Mouse (Mus musculus) erythroid progenitor cell, adult 5-6 weeks (primary cell): ENCODE data around the gene Micall2. TPM values are rescaled to one million over a fixed set of nuclear protein-coding genes. Genes with fewer than 3 reads are reported as not detected.
"Not testable (repeated sequence)": the region's sequence is repeated elsewhere in the genome, so short reads cannot be mapped to it uniquely, and the experiment has no call there.

Experiments used
- ATAC-seq: replicated peaks from 2 replicates; pipeline ENCODE4 v1.8.0; 2016; ENCODE audit warnings: moderate number of reproducible peaks, mild to moderate bottlenecking, moderate TSS enrichment, inconsistent platforms; ENCODE audit not compliant: poor library complexity, low FRiP score, severe bottlenecking
- total RNA-seq, 2 experiments: library from RNA; stranded (forward) in 1 of 2; stranded (reverse) in 1 of 2; fragments of 150-400 nt in 1 of 2; fragments of 186-747, 209-891 nt in 1 of 2; gene quantifications; 2 replicates each; pipeline versions ENCODE4 v1.2.3 to v1.2.4; 2015 to 2017; ENCODE audit warnings: low replicate concordance in 2 of 2

Micall2 gene
- total RNA-seq (2015; ENCODE audit: low replicate concordance) (42.8 and 81.4 TPM in 2 replicates), total RNA-seq (2017; ENCODE audit: low replicate concordance) (58.5 and 59.2 TPM in 2 replicates)

- peak; percentile 59 for ATAC-seq
Observed at GRCm38 (mm10) chr5:139735677-139736503, at the start of gene Micall2. TSS of gene Micall2 (minus strand) at chr5:139736336.

GRCm38 (mm10) chr5:139781406-139781805, 45.3 kb upstream of the Micall2 start:
- ATAC-seq, result no peak

GRCm38 (mm10) chr5:139776966-139777365, 40.8 kb upstream of the Micall2 start:
- no peak for ATAC-seq

- peak; percentile 95 for ATAC-seq
Observed at GRCm38 (mm10) chr5:139775216-139775926, 39.2 kb upstream of the Micall2 start, which contains the start of gene Ints1. TSS of gene Ints1 (minus strand) at chr5:139775674.

- ATAC-seq, result no peak
Observed at GRCm38 (mm10) chr5:139768216-139768615, 32.1 kb upstream of the Micall2 start.

GRCm38 (mm10) chr5:139764296-139764695, 28.2 kb upstream of the Micall2 start:
- ATAC-seq, result peak; percentile 54

GRCm38 (mm10) chr5:139758096-139758495, 22.0 kb upstream of the Micall2 start:
- ATAC-seq, result no peak

GRCm38 (mm10) chr5:139756586-139756985, 20.4 kb upstream of the Micall2 start:
- ATAC-seq, result no peak

GRCm38 (mm10) chr5:139756135-139756534, 20.0 kb upstream of the Micall2 start:
- ATAC-seq, result no peak

GRCm38 (mm10) chr5:139754753-139755152, 18.6 kb upstream of the Micall2 start:
- ATAC-seq, result peak; percentile 28; the same call in 1 of the 2 replicates

GRCm38 (mm10) chr5:139750535-139750934, 14.4 kb upstream of the Micall2 start:
- peak; percentile 47 for ATAC-seq

- no peak for ATAC-seq
Observed at GRCm38 (mm10) chr5:139749413-139750125, 13.4 kb upstream of the Micall2 start.

GRCm38 (mm10) chr5:139745771-139746170, 9.6 kb upstream of the Micall2 start:
- peak; percentile 78 for ATAC-seq

- not testable (repeated sequence) for ATAC-seq
Observed at GRCm38 (mm10) chr5:139742640-139743039, 6.5 kb upstream of the Micall2 start.

- ATAC-seq, result peak; percentile 67
Observed at GRCm38 (mm10) chr5:139738592-139739315, 2.6 kb upstream of the Micall2 start.

- peak; percentile 46 for ATAC-seq
Observed at GRCm38 (mm10) chr5:139737841-139738591, 1.9 kb upstream of the Micall2 start.

- no peak for ATAC-seq
Observed at GRCm38 (mm10) chr5:139736504-139736940, 386 bp upstream of the Micall2 start.

GRCm38 (mm10) chr5:139734746-139735145, 1.4 kb downstream of the Micall2 start:
- ATAC-seq, result no peak

- peak; percentile 46 for ATAC-seq
Observed at GRCm38 (mm10) chr5:139734016-139734415, 2.1 kb downstream of the Micall2 start.
